Mouse (Mus musculus) hindbrain, embryonic 11.5 days (tissue): ENCODE data around the gene Mgst3. TPM values are rescaled to one million over a fixed set of nuclear protein-coding genes. Genes with fewer than 3 reads are reported as not detected.

Source experiments
- ATAC-seq: fragments of 200-750 bp; cut with Nextera tagmentation; 2 replicates; pipeline ENCODE4 v1.8.0; 2017; ENCODE audit warnings: mild to moderate bottlenecking, moderate TSS enrichment, moderate library complexity; ENCODE audit not compliant: low FRiP score
- DNase-seq: peaks from one replicate; pipeline ENCODE4 v3.0.0-alpha.2; 2015; ENCODE audit warnings: low spot score
- H3K27ac ChIP-seq: fragments of 300-500 bp; sonication (generic); 2 replicates; pipeline ENCODE4 v1.5.1; 2014; ENCODE audit warnings: mild to moderate bottlenecking, low read depth, low read length
- H3K27me3 ChIP-seq: fragments of 300-500 bp; sonication (generic); 2 replicates; pipeline ENCODE4 v1.6.1; 2014; ENCODE audit warnings: mild to moderate bottlenecking, low read length, moderate library complexity, mixed read lengths; ENCODE audit not compliant: control insufficient read depth, insufficient read depth
- H3K36me3 ChIP-seq: fragments of 300-500 bp; sonication (generic); 2 replicates; pipeline ENCODE4 v1.6.1; 2014; ENCODE audit warnings: mild to moderate bottlenecking, low read length, moderate library complexity, mixed read lengths; ENCODE audit not compliant: control insufficient read depth, insufficient read depth
- H3K4me1 ChIP-seq: fragments of 300-500 bp; sonication (generic); replicated peaks from 2 replicates; pipeline ENCODE4 v1.6.1; 2014; ENCODE audit warnings: low read length, mixed read lengths; ENCODE audit not compliant: control insufficient read depth, insufficient read depth
- H3K4me2 ChIP-seq: fragments of 300-500 bp; sonication (generic); replicated peaks from 2 replicates; pipeline ENCODE4 v1.6.1; 2014; ENCODE audit warnings: mild to moderate bottlenecking, low read depth, low read length
- H3K4me3 ChIP-seq: fragments of 300-500 bp; sonication (generic); 2 replicates; pipeline ENCODE4 v1.5.1; 2014; ENCODE audit warnings: low read depth, low read length
- H3K9ac ChIP-seq: fragments of 300-500 bp; sonication (generic); 2 replicates; pipeline ENCODE4 v1.6.1; 2014; ENCODE audit warnings: low read depth, low read length
- H3K9me3 ChIP-seq: fragments of 300-500 bp; sonication (generic); 2 replicates; pipeline ENCODE4 v1.6.1; 2016; ENCODE audit warnings: low read length; ENCODE audit not compliant: control insufficient read depth
- WGBS: fragments of 180-500 bp; shearing (Covaris S2); extraction: QIAGEN DNeasy Blood & Tissue Kit; methylation state at CpG from one replicate; pipeline ENCODE4 v1.1.7; 2014; 5-methylcytosine and 5-hydroxymethylcytosine counted together
- polyA plus RNA-seq: library from polyadenylated mRNA; unstranded; fragments of >200 nt; fragmentation: Nextera tagmentation; extraction: Ambion mirVana; gene quantifications from 2 replicates; pipeline ENCODE4 v1.2.1, GENCODE M21; 2014

Gene Mgst3
- polyA plus RNA-seq, 1 experiment from 2014 or later = 71.8 TPM

GRCm38 (mm10) chr1:167384156-167384555 lies 9.5 kb downstream of the Mgst3 start:
- H3K4me1 ChIP-seq = no peaks in the 10 kb centered on the region
- no peaks in the 10 kb centered on the region for H3K9me3 ChIP-seq
- H3K27me3 ChIP-seq = no peaks in the 10 kb centered on the region
- H3K4me2 ChIP-seq = no peak overlapping the region
- no peak overlapping the region for H3K4me3 ChIP-seq
- 78% methylated on average over 3 of the region's 3 CpGs for WGBS
- H3K9ac ChIP-seq = no peak overlapping the region
- H3K36me3 ChIP-seq = no peaks in the 10 kb centered on the region
- ATAC-seq = 0 out of 2 replicates have a peak, but pooled peaks have one; percentile 54
- no peak overlapping the region for H3K27ac ChIP-seq
- DNase-seq = no peak

GRCm38 (mm10) chr1:167383178-167383577 lies 10.5 kb downstream of the Mgst3 start:
- DNase-seq (no peak), ATAC-seq (no peak)
- Histone ChIP-seq H3K9me3 (no peaks in the 10 kb centered on the region), H3K4me3 (no peak overlapping the region), H3K9ac (no peak overlapping the region), H3K36me3 (no peaks in the 10 kb centered on the region), H3K4me1 (no peaks in the 10 kb centered on the region), H3K4me2 (no peak overlapping the region), H3K27me3 (no peaks in the 10 kb centered on the region), H3K27ac (no peak overlapping the region)
- 82% methylated on average over 5 of the region's 5 CpGs for WGBS

GRCm38 (mm10) chr1:167382763-167383162 lies 10.9 kb downstream of the Mgst3 start:
- Histone ChIP-seq H3K27ac (no peak overlapping the region), H3K4me3 (no peak overlapping the region), H3K4me1 (no peaks in the 10 kb centered on the region), H3K36me3 (no peaks in the 10 kb centered on the region), H3K4me2 (no peak overlapping the region), H3K27me3 (no peaks in the 10 kb centered on the region), H3K9me3 (no peaks in the 10 kb centered on the region), H3K9ac (no peak overlapping the region)
- DNase-seq (no peak), ATAC-seq (peak; percentile 61)
- 73% methylated on average over 5 of the region's 5 CpGs for WGBS

- Histone ChIP-seq H3K27me3 (no peaks in the 10 kb centered on the region), H3K9ac (no peak overlapping the region), H3K36me3 (no peaks in the 10 kb centered on the region), H3K4me3 (no peak overlapping the region), H3K4me2 (no peak overlapping the region), H3K4me1 (no peaks in the 10 kb centered on the region), H3K27ac (no peak overlapping the region), H3K9me3 (no peaks in the 10 kb centered on the region)
- WGBS = 87% methylated on average over 7 of the region's 7 CpGs
- ATAC-seq = no peak
- no peak for DNase-seq
Measured at GRCm38 (mm10) chr1:167382316-167382715, 11.3 kb downstream of the Mgst3 start.

- ATAC-seq (no peak), DNase-seq (no peak)
- Histone ChIP-seq H3K27ac (no peak overlapping the region), H3K27me3 (no peaks in the 10 kb centered on the region), H3K9ac (no peak overlapping the region), H3K9me3 (no peaks in the 10 kb centered on the region), H3K4me1 (no peaks in the 10 kb centered on the region), H3K36me3 (no peaks in the 10 kb centered on the region), H3K4me2 (no peak overlapping the region), H3K4me3 (no peak overlapping the region)
- WGBS = 83% methylated on average over 8 of the region's 8 CpGs
Measured at GRCm38 (mm10) chr1:167381050-167382015, 12.3 kb downstream of the Mgst3 start.

- Histone ChIP-seq H3K9ac (no peak overlapping the region), H3K4me3 (no peak overlapping the region), H3K27ac (no peak overlapping the region), H3K4me2 (no peak overlapping the region), H3K9me3 (no peaks in the 10 kb centered on the region), H3K36me3 (no peaks in the 10 kb centered on the region), H3K27me3 (no peaks in the 10 kb centered on the region), H3K4me1 (no peaks in the 10 kb centered on the region)
- 81% methylated on average over 2 of the region's 2 CpGs for WGBS
- no peak for ATAC-seq
- no peak for DNase-seq
Measured at GRCm38 (mm10) chr1:167380223-167380622, 13.4 kb downstream of the Mgst3 start.

- Histone ChIP-seq H3K27ac (no peak overlapping the region), H3K9ac (no peak overlapping the region), H3K9me3 (no peaks in the 10 kb centered on the region), H3K36me3 (no peaks in the 10 kb centered on the region), H3K4me2 (no peak overlapping the region), H3K4me3 (no peak overlapping the region), H3K27me3 (no peaks in the 10 kb centered on the region), H3K4me1 (no peaks in the 10 kb centered on the region)
- ATAC-seq = no peak
- no peak for DNase-seq
- 70% methylated on average over 5 of the region's 5 CpGs for WGBS
Measured at GRCm38 (mm10) chr1:167379751-167380150, 13.9 kb downstream of the Mgst3 start.

- Histone ChIP-seq H3K4me3 (no peak overlapping the region), H3K36me3 (no peaks in the 10 kb centered on the region), H3K27me3 (no peaks in the 10 kb centered on the region), H3K4me2 (no peak overlapping the region), H3K9ac (no peak overlapping the region), H3K9me3 (no peaks in the 10 kb centered on the region), H3K4me1 (no peaks in the 10 kb centered on the region), H3K27ac (no peak overlapping the region)
- DNase-seq (no peak), ATAC-seq (no peak)
- 83% methylated on average over 6 of the region's 6 CpGs for WGBS
Measured at GRCm38 (mm10) chr1:167378019-167378418, 15.6 kb downstream of the Mgst3 start.

- no peak overlapping the region for H3K4me3 ChIP-seq
- WGBS = 56% methylated on average over 2 of the region's 2 CpGs
- no peak overlapping the region for H3K27ac ChIP-seq
- no peak overlapping the region for H3K4me2 ChIP-seq
- H3K4me1 ChIP-seq = no peaks in the 10 kb centered on the region
- no peaks in the 10 kb centered on the region for H3K36me3 ChIP-seq
- no peak for ATAC-seq
- no peaks in the 10 kb centered on the region for H3K27me3 ChIP-seq
- H3K9ac ChIP-seq = no peak overlapping the region; the same call in 1 of the 2 replicates
- H3K9me3 ChIP-seq = no peaks in the 10 kb centered on the region
- no peak for DNase-seq
Measured at GRCm38 (mm10) chr1:167374942-167375341, 18.7 kb downstream of the Mgst3 start.
